Comparison of ENCODE assay signal across 24 mouse cellular contexts in genomic region chr5:103456794-103457193, GRCm38 (mm10). TPM values are rescaled to one million over a fixed set of nuclear protein-coding genes. Genes with fewer than 3 reads are reported as not detected.
DNase-seq lines count a peak whose midpoint lies in the region; ATAC-seq and TF ChIP-seq lines count a peak whose summit lies in the region.
"Had no signal": no experiment of that assay in that cellular context is flagged by ENCODE, and none has a peak within 500 bp of the region (broad histone marks: within the 10 kb centered on the region; RNA-seq: fewer than 3 reads in every experiment).

No protein-coding gene starts in this region.

- H3K79me2 ChIP-seq in CH12.LX (replicated peaks; ENCODE audit: control insufficient read depth, extremely low read depth, insufficient read depth, poor library complexity, severe bottlenecking), result no peaks in the 10 kb centered on the region

- TF ChIP-seq CTCF in kidney, postnatal 0 days (IDR thresholded peaks at IDR 0.05; ENCODE audit: low read depth), result peak; percentile 49
- TF ChIP-seq CTCF in CH12.LX (conservative IDR thresholded peaks at IDR 0.05 in 1 of 2, IDR thresholded peaks at IDR 0.05 in 1 of 2; ENCODE audit: low read depth in 2 of 2, low read length in 2 of 2), result peak in 1 of 2 experiments; percentile 70; a peak in 2 of 4 replicates
- TF ChIP-seq CTCF in stomach, postnatal 0 days (IDR thresholded peaks at IDR 0.05; ENCODE audit: low read depth), result peak; percentile 50

- ATAC-seq in kidney, postnatal 0 days (replicated peaks; ENCODE audit: low FRiP score, low read depth), result no peak
- ATAC-seq in kidney, embryonic 14.5 days (ENCODE audit: low FRiP score, low TSS enrichment), result no peak
- ATAC-seq in stomach, postnatal 0 days (ENCODE audit: low FRiP score, low TSS enrichment), result no peak
- ATAC-seq: activated CD4-positive, CD25-positive, alpha-beta regulatory T cell, adult 4 months; intestine, embryonic 16.5 days; liver, embryonic 12.5 days had no signal

- H3K4me1 ChIP-seq in kidney, postnatal 0 days (replicated peaks; ENCODE audit: insufficient read depth, low read length), result peaks cover 9% of the 10 kb centered on the region; the same call in 1 of the 2 replicates
- H3K4me1 ChIP-seq in kidney, embryonic 14.5 days (ENCODE audit: control insufficient read depth, insufficient read depth, low read length), result no peaks in the 10 kb centered on the region; the same call in none of the 2 replicates
- no peaks in the 10 kb centered on the region for H3K4me1 ChIP-seq in CH12.LX (ENCODE audit: control insufficient read depth in 1 of 2, insufficient read depth in 2 of 2)
- H3K4me1 ChIP-seq in stomach, postnatal 0 days (replicated peaks; ENCODE audit: control insufficient read depth, insufficient read depth), result no peaks in the 10 kb centered on the region
- H3K4me1 ChIP-seq: limb, embryonic 12.5 days had no signal

- DNase-seq in kidney, postnatal 0 days (ENCODE audit: low spot score), result no peak
- peak; percentile 22 for DNase-seq in lung, postnatal 25 days (ENCODE audit: low spot score)
- no peak for DNase-seq in lung, adult 18-20 months
- DNase-seq in CH12.LX (ENCODE audit: extremely low read depth), result no peak
- DNase-seq in stomach, postnatal 0 days (ENCODE audit: low spot score), result no peak
- no peak for DNase-seq in spleen, postnatal 14 days (ENCODE audit: low spot score in 2 of 2)
- DNase-seq: adrenal gland, adult 8-10 months; cerebellum, adult 11-12 months; cerebellum, postnatal 10 days; heart, postnatal 14 days; lung, embryonic 14.5 days; thymus, adult 2 months; thymus, postnatal 4 days had no signal

- peak; percentile 76 for TF ChIP-seq RAD21 in CH12.LX (IDR thresholded peaks at IDR 0.05; ENCODE audit: low read depth, low read length)

- dilution Hi-C loops in CH12.LX (cut with MboI; ENCODE audit: extremely low pct_ligation_motif_present, extremely low pct_unique_long_range_greater_than_20kb, low sequenced_read_pairs), result no loop called here

- H3K27ac ChIP-seq in kidney, postnatal 0 days, result no peak overlapping the region
- no peak overlapping the region for H3K27ac ChIP-seq in kidney, embryonic 14.5 days (ENCODE audit: low read depth, low read length)
- H3K27ac ChIP-seq in CH12.LX (ENCODE audit: insufficient read depth, low read depth), result no peak overlapping the region
- H3K27ac ChIP-seq in stomach, postnatal 0 days (replicated peaks), result no peak overlapping the region
- H3K27ac ChIP-seq: hindbrain, embryonic 14.5 days; kidney, embryonic 15.5 days; limb, embryonic 12.5 days; liver, embryonic 12.5 days; macrophage had no signal

- no peak for TF ChIP-seq POLR2A in CH12.LX (IDR thresholded peaks at IDR 0.05; ENCODE audit: low read depth, low read length)

- no peak overlapping the region for H3K4me3 ChIP-seq in kidney, postnatal 0 days (replicated peaks; ENCODE audit: low read depth, low read length)
- H3K4me3 ChIP-seq in kidney, embryonic 14.5 days (ENCODE audit: low read length), result no peak overlapping the region
- H3K4me3 ChIP-seq in CH12.LX (replicated peaks in 1 of 3; ENCODE audit: low read depth in 2 of 3, low read length in 2 of 3, poor library complexity in 1 of 3), result no peak overlapping the region
- H3K4me3 ChIP-seq in stomach, postnatal 0 days (ENCODE audit: low read depth, low read length), result no peak overlapping the region
- H3K4me3 ChIP-seq: heart, embryonic 12.5 days; kidney, embryonic 15.5 days; limb, embryonic 12.5 days; liver, embryonic 12.5 days had no signal

- H3K9me3 ChIP-seq in kidney, postnatal 0 days (replicated peaks; ENCODE audit: low read length), result no peaks in the 10 kb centered on the region
- no peaks in the 10 kb centered on the region for H3K9me3 ChIP-seq in kidney, embryonic 14.5 days (ENCODE audit: control insufficient read depth, low read length)
- no peaks in the 10 kb centered on the region for H3K9me3 ChIP-seq in CH12.LX (replicated peaks; ENCODE audit: low read length)
- H3K9me3 ChIP-seq in stomach, postnatal 0 days (ENCODE audit: control insufficient read depth, low read length), result no peaks in the 10 kb centered on the region
- H3K9me3 ChIP-seq: heart, embryonic 12.5 days; kidney, embryonic 15.5 days; liver, embryonic 12.5 days had no signal

- in situ Hi-C loops in CH12.LX (cut with MboI; ENCODE audit: low pct_ligation_motif_present, low pct_unique_long_range_greater_than_20kb, low sequenced_read_pairs), result loop anchor here (10.0 kb wide), 1 partner anchor 102 kb away; no protein-coding TSS in a partner anchor

- no peak for TF ChIP-seq EP300 in CH12.LX (IDR thresholded peaks at IDR 0.05; ENCODE audit: low read length)
- no peak for TF ChIP-seq EP300 in stomach, postnatal 0 days (optimal IDR thresholded peaks at IDR 0.05)

- no peak overlapping the region for H3K4me2 ChIP-seq in kidney, postnatal 0 days (ENCODE audit: low read length)
- no peak overlapping the region for H3K4me2 ChIP-seq in kidney, embryonic 14.5 days (replicated peaks; ENCODE audit: low read depth, low read length)
- H3K4me2 ChIP-seq in CH12.LX (ENCODE audit: insufficient read depth, low read depth, poor library complexity, severe bottlenecking), result no peak overlapping the region
- no peak overlapping the region for H3K4me2 ChIP-seq in stomach, postnatal 0 days (replicated peaks; ENCODE audit: low read depth)
- H3K4me2 ChIP-seq: heart, embryonic 12.5 days; hindbrain, embryonic 14.5 days; kidney, embryonic 15.5 days; limb, embryonic 12.5 days; liver, embryonic 12.5 days; lung, embryonic 14.5 days; midbrain, embryonic 11.5 days had no signal

- 89% methylated on average over 1 of the region's 1 CpGs for whole genome bisulfite sequencing in kidney, postnatal 0 days
- WGBS in kidney, embryonic 14.5 days, result 89% methylated on average over 1 of the region's 1 CpGs
- WGBS in stomach, postnatal 0 days, result 85% methylated on average over 1 of the region's 1 CpGs

- no peaks in the 10 kb centered on the region for H3K36me3 ChIP-seq in kidney, postnatal 0 days (ENCODE audit: insufficient read depth, low read length)
- no peaks in the 10 kb centered on the region for H3K36me3 ChIP-seq in kidney, embryonic 14.5 days (ENCODE audit: control insufficient read depth, insufficient read depth, low read length)
- H3K36me3 ChIP-seq in CH12.LX (replicated peaks in 1 of 2; ENCODE audit: control insufficient read depth in 1 of 2, insufficient read depth in 1 of 2, low read length in 1 of 2), result no peaks in the 10 kb centered on the region
- no peaks in the 10 kb centered on the region for H3K36me3 ChIP-seq in stomach, postnatal 0 days (ENCODE audit: control insufficient read depth, insufficient read depth, low read length)
- H3K36me3 ChIP-seq: heart, embryonic 12.5 days; kidney, embryonic 15.5 days; limb, embryonic 12.5 days; liver, embryonic 12.5 days had no signal

- H3K9ac ChIP-seq in kidney, postnatal 0 days (ENCODE audit: low read depth, low read length), result no peak overlapping the region
- no peak overlapping the region for H3K9ac ChIP-seq in kidney, embryonic 14.5 days (ENCODE audit: low read depth, low read length)
- no peak overlapping the region for H3K9ac ChIP-seq in CH12.LX (ENCODE audit: insufficient read depth, low read depth)
- no peak overlapping the region for H3K9ac ChIP-seq in stomach, postnatal 0 days (ENCODE audit: low read length)
- H3K9ac ChIP-seq: heart, embryonic 12.5 days; hindbrain, embryonic 14.5 days; kidney, embryonic 15.5 days; limb, embryonic 12.5 days; liver, embryonic 12.5 days; lung, embryonic 14.5 days had no signal

- H3K27me3 ChIP-seq in kidney, postnatal 0 days (ENCODE audit: insufficient read depth, low read length), result no peaks in the 10 kb centered on the region
- H3K27me3 ChIP-seq in kidney, embryonic 14.5 days (ENCODE audit: control insufficient read depth, insufficient read depth, low read length), result no peaks in the 10 kb centered on the region
- H3K27me3 ChIP-seq in CH12.LX (replicated peaks), result no peaks in the 10 kb centered on the region
- H3K27me3 ChIP-seq in stomach, postnatal 0 days (ENCODE audit: control insufficient read depth, insufficient read depth, low read length), result no peaks in the 10 kb centered on the region
- H3K27me3 ChIP-seq: heart, embryonic 12.5 days; kidney, embryonic 15.5 days; limb, embryonic 12.5 days; liver, embryonic 12.5 days had no signal

TF ChIP-seq in CH12.LX, 34 proteins besides CTCF, POLR2A, EP300 and RAD21:
- no peak for TF ChIP-seq JUND (conservative IDR thresholded peaks at IDR 0.05; ENCODE audit: low read depth, low read length)
- no peak for TF ChIP-seq CHD2 (IDR thresholded peaks at IDR 0.05; ENCODE audit: low read length)
- TF ChIP-seq ZC3H11A (IDR thresholded peaks at IDR 0.05; ENCODE audit: low read depth, low read length), result peak; percentile 55
- TF ChIP-seq PAX5 (IDR thresholded peaks at IDR 0.05; ENCODE audit: low read length), result no peak
- TF ChIP-seq SMC3 (IDR thresholded peaks at IDR 0.05; ENCODE audit: low read depth, low read length), result peak; percentile 77
- no peak for TF ChIP-seq E2F4 (IDR thresholded peaks at IDR 0.05; ENCODE audit: insufficient replicate concordance, low read depth, low read length)
- TF ChIP-seq KAT2A (IDR thresholded peaks at IDR 0.05; ENCODE audit: insufficient replicate concordance, low read length), result no peak
- TF ChIP-seq ZNF384 (IDR thresholded peaks at IDR 0.05; ENCODE audit: low read depth, low read length), result no peak
TF ChIP-seq in CH12.LX: peak in this region for 2.

RNA-seq across cellular contexts. Expression of gene Ptpn13, which starts 31.8 kb away (rescaled TPM):
- 20.4 and 20.8 TPM in 2 replicates for polyA plus RNA-seq in kidney, postnatal 0 days (2015; fragmentation: Nextera tagmentation; extraction: Ambion mirVana)
- polyA plus RNA-seq in kidney, embryonic 14.5 days (2014; fragmentation: Nextera tagmentation; extraction: Ambion mirVana), result 21.9 and 42.5 TPM in 2 replicates
- total RNA-seq in CH12.LX (2012; rRNA removed) (0.04 TPM in 2 replicates), CH12.LX (2014; rRNA removed) (not detected in 2 replicates)
- not detected in 2 replicates for polyA plus RNA-seq in CH12.LX (2012; ENCODE audit: insufficient read length, low read depth)
- polyA plus RNA-seq in stomach, postnatal 0 days (2015; fragmentation: Nextera tagmentation; extraction: Ambion mirVana), result 7.6 and 7.8 TPM in 2 replicates
- total RNA-seq: granulocyte monocyte progenitor cell, adult 5-6 weeks had no signal
- polyA plus RNA-seq: macrophage had no signal
